Mouse (Mus musculus): ENCODE data around the gene Gk2. TPM values are rescaled to one million over a fixed set of nuclear protein-coding genes. Genes with fewer than 3 reads are reported as not detected.

The Gk2 gene
- not detected in 2 replicates for total RNA-seq (2014; rRNA removed)
- polyA plus RNA-seq (2012; rRNA removed), result not detected in 2 replicates

DNA sequence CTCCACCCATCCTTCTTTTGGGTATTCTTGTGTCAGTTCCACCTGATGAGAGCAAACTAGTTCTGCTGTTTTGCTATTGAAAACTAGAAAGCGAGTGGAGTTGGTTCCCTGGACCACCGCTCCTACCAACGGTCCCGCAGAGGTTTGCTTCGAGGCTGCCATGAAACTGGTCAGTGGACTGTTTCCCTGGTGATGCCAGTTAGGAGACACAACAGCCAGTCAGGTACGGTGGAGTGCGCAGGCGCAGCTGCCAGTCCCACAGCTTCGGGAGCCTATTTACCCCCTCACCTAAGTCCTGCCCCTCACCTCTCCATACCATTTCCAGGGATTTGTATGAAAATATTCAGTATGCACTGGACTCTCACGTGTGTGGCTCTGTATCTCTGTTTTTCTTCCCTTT, at the start of gene Gk2:
TSS of gene Gk2 (minus strand) at position 206 of the 400 bp plus-strand sequence.
- no peak for TF ChIP-seq CTCF (IDR thresholded peaks at IDR 0.05; ENCODE audit: low read depth, low read length)
- no peak for TF ChIP-seq POLR2A (IDR thresholded peaks at IDR 0.05; ENCODE audit: extremely low read depth, insufficient read depth, low read length)
- Histone ChIP-seq H3K4me3 (ENCODE audit: insufficient read depth, low read depth, low read length) (no peak within 1 kb of the TSS), H3K79me2 (ENCODE audit: control insufficient read depth, insufficient read depth, low read length) (no peaks in the 10 kb centered on the region), H3K27ac (replicated peaks; ENCODE audit: insufficient read depth, low read depth, low read length) (no peak within 1 kb of the TSS), H3K9ac (ENCODE audit: low read depth, low read length) (no peak within 1 kb of the TSS), H3K27me3 (ENCODE audit: control insufficient read depth, insufficient read depth, low read length) (no peaks in the 10 kb centered on the region), H3K4me1 (ENCODE audit: control insufficient read depth, insufficient read depth, low read length) (no peaks in the 10 kb centered on the region), H3K36me3 (ENCODE audit: control insufficient read depth, insufficient read depth, low read length) (no peaks in the 10 kb centered on the region)
- DNase-seq (ENCODE audit: extremely low read depth, low read depth, low spot score), result no peak
- 91% methylated on average over 10 of the region's 10 CpGs for WGBS

GRCm38 (mm10) chr5:97498041-97498440, 41.2 kb upstream of the Gk2 start:
- Histone ChIP-seq H3K27me3 (ENCODE audit: control insufficient read depth, insufficient read depth, low read length) (no peaks in the 10 kb centered on the region), H3K4me3 (ENCODE audit: insufficient read depth, low read depth, low read length) (no peak overlapping the region), H3K9ac (ENCODE audit: low read depth, low read length) (no peak overlapping the region), H3K27ac (replicated peaks; ENCODE audit: insufficient read depth, low read depth, low read length) (peak overlapping the region; percentile 69; the same call in 1 of the 2 replicates), H3K36me3 (ENCODE audit: control insufficient read depth, insufficient read depth, low read length) (no peaks in the 10 kb centered on the region), H3K79me2 (ENCODE audit: control insufficient read depth, insufficient read depth, low read length) (no peaks in the 10 kb centered on the region), H3K4me1 (ENCODE audit: control insufficient read depth, insufficient read depth, low read length) (peaks cover 6% of the 10 kb centered on the region; the same call in 1 of the 2 replicates)
- TF ChIP-seq POLR2A (IDR thresholded peaks at IDR 0.05; ENCODE audit: extremely low read depth, insufficient read depth, low read length) (no peak), CTCF (IDR thresholded peaks at IDR 0.05; ENCODE audit: low read depth, low read length) (no peak)
- DNase-seq (ENCODE audit: extremely low read depth, low read depth, low spot score), result peak; percentile 95

DNA sequence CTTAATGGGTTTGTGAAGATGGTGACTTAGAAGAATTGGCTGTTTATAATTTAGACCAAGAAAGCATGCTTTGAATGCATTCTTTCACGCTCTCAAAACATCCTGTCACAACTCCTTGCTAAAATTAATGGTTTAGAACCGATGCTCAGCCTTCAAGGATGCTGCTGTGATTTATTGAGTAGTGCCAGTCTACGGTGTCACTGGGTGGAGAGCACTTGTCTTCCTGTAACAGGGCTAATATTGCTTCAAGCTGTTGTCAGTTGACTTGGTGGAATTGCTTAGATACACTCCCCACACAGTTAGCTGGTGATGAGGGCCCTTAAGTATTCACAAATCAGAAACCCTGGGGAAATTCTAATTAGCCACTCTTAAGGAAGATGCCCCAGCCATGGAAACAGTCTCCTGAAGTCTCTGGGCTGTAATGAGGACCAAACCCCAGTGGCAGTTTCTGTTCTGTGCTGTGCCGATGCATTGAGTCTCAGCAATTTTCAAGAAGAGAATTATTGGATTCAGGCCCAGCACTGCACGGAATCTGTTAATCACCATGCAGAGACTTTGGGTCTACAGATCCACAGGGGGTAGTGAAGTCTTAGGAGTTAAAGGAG, 38.8 kb upstream of the Gk2 start:
- Histone ChIP-seq H3K79me2 (ENCODE audit: control insufficient read depth, insufficient read depth, low read length) (no peaks in the 10 kb centered on the region), H3K4me3 (ENCODE audit: insufficient read depth, low read depth, low read length) (no peak overlapping the region), H3K4me1 (ENCODE audit: control insufficient read depth, insufficient read depth, low read length) (peaks cover 5% of the 10 kb centered on the region; the same call in 1 of the 2 replicates), H3K9ac (ENCODE audit: low read depth, low read length) (no peak overlapping the region), H3K27ac (replicated peaks; ENCODE audit: insufficient read depth, low read depth, low read length) (no peak overlapping the region), H3K27me3 (ENCODE audit: control insufficient read depth, insufficient read depth, low read length) (no peaks in the 10 kb centered on the region), H3K36me3 (ENCODE audit: control insufficient read depth, insufficient read depth, low read length) (no peaks in the 10 kb centered on the region)
- no peak for TF ChIP-seq POLR2A (IDR thresholded peaks at IDR 0.05; ENCODE audit: extremely low read depth, insufficient read depth, low read length)
- no peak for TF ChIP-seq CTCF (IDR thresholded peaks at IDR 0.05; ENCODE audit: low read depth, low read length)
- no peak for DNase-seq (ENCODE audit: extremely low read depth, low read depth, low spot score)
- WGBS, result 84% methylated on average over 5 of the region's 5 CpGs

DNA sequence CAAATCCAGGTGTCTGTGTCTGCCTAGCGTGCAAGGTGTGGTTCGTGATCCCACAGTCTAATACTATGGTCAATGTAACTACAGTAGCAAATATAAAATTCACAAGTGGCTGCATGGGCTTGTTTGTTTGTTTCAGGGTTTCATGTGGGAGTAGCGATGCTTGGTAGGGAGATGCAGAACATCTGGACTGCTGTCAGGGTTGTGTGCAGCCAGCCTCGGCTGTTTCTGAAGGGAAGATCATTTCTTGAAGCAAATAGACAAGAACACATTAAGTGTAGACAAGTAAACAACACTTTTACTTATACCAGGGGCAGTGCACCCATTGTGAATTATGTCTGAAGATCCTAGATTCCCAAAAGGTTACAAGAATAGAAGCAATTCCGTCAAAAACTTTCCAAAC, 36.6 kb upstream of the Gk2 start:
- Histone ChIP-seq H3K27ac (replicated peaks; ENCODE audit: insufficient read depth, low read depth, low read length) (no peak overlapping the region), H3K9ac (ENCODE audit: low read depth, low read length) (no peak overlapping the region), H3K79me2 (ENCODE audit: control insufficient read depth, insufficient read depth, low read length) (no peaks in the 10 kb centered on the region), H3K4me3 (ENCODE audit: insufficient read depth, low read depth, low read length) (no peak overlapping the region), H3K27me3 (ENCODE audit: control insufficient read depth, insufficient read depth, low read length) (no peaks in the 10 kb centered on the region), H3K4me1 (ENCODE audit: control insufficient read depth, insufficient read depth, low read length) (peaks cover 2% of the 10 kb centered on the region; the same call in 1 of the 2 replicates), H3K36me3 (ENCODE audit: control insufficient read depth, insufficient read depth, low read length) (no peaks in the 10 kb centered on the region)
- DNase-seq (ENCODE audit: extremely low read depth, low read depth, low spot score), result no peak
- no peak for TF ChIP-seq POLR2A (IDR thresholded peaks at IDR 0.05; ENCODE audit: extremely low read depth, insufficient read depth, low read length)
- no peak for TF ChIP-seq CTCF (IDR thresholded peaks at IDR 0.05; ENCODE audit: low read depth, low read length)
- WGBS, result 89% methylated on average over 5 of the region's 5 CpGs

DNA sequence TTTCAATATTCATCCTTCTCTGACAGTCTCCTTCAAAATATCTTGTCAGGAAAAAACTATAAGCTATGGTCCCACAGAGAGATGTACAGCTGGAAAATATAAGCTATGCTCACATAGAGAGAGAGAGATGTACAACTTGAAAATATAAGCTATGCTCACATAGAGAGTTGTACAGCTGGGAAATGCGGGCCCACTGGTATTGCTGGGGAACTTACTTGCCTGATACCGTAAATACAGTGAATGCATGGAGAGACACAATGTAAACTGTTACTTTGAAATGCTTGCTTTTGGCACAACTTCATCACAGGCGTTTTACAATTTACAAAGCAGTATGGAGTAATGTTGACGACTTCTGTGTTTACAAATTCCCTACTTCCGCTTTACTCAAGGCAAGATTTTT, 29.3 kb upstream of the Gk2 start:
- Histone ChIP-seq H3K79me2 (ENCODE audit: control insufficient read depth, insufficient read depth, low read length) (no peaks in the 10 kb centered on the region), H3K27ac (replicated peaks; ENCODE audit: insufficient read depth, low read depth, low read length) (no peak overlapping the region), H3K36me3 (ENCODE audit: control insufficient read depth, insufficient read depth, low read length) (no peaks in the 10 kb centered on the region), H3K4me1 (ENCODE audit: control insufficient read depth, insufficient read depth, low read length) (no peaks in the 10 kb centered on the region), H3K9ac (ENCODE audit: low read depth, low read length) (no peak overlapping the region), H3K4me3 (ENCODE audit: insufficient read depth, low read depth, low read length) (no peak overlapping the region), H3K27me3 (ENCODE audit: control insufficient read depth, insufficient read depth, low read length) (no peaks in the 10 kb centered on the region)
- TF ChIP-seq POLR2A (IDR thresholded peaks at IDR 0.05; ENCODE audit: extremely low read depth, insufficient read depth, low read length), result no peak
- TF ChIP-seq CTCF (IDR thresholded peaks at IDR 0.05; ENCODE audit: low read depth, low read length), result no peak
- DNase-seq (ENCODE audit: extremely low read depth, low read depth, low spot score), result no peak
- WGBS, result 87% methylated on average over 5 of the region's 5 CpGs

GRCm38 (mm10) chr5:97479991-97480390, 23.2 kb upstream of the Gk2 start:
- no peak for TF ChIP-seq CTCF (IDR thresholded peaks at IDR 0.05; ENCODE audit: low read depth, low read length)
- TF ChIP-seq POLR2A (IDR thresholded peaks at IDR 0.05; ENCODE audit: extremely low read depth, insufficient read depth, low read length), result no peak
- WGBS, result 52% methylated on average over 1 of the region's 1 CpGs
- Histone ChIP-seq H3K27me3 (ENCODE audit: control insufficient read depth, insufficient read depth, low read length) (no peaks in the 10 kb centered on the region), H3K36me3 (ENCODE audit: control insufficient read depth, insufficient read depth, low read length) (no peaks in the 10 kb centered on the region), H3K79me2 (ENCODE audit: control insufficient read depth, insufficient read depth, low read length) (no peaks in the 10 kb centered on the region), H3K4me1 (ENCODE audit: control insufficient read depth, insufficient read depth, low read length) (no peaks in the 10 kb centered on the region), H3K27ac (replicated peaks; ENCODE audit: insufficient read depth, low read depth, low read length) (no peak overlapping the region), H3K4me3 (ENCODE audit: insufficient read depth, low read depth, low read length) (no peak overlapping the region), H3K9ac (ENCODE audit: low read depth, low read length) (no peak overlapping the region)
- DNase-seq (ENCODE audit: extremely low read depth, low read depth, low spot score), result peak; percentile 5

All from liver, adult 2 months (tissue).